17 mouse cellular contexts compared by ENCODE assay signal in genomic region chr14:22089331-22089730, GRCm38 (mm10).
DNase-seq lines count a peak whose midpoint lies in the region; ATAC-seq and TF ChIP-seq lines count a peak whose summit lies in the region.
"Had no signal": no experiment of that assay in that cellular context is flagged by ENCODE, and none has a peak within 500 bp of the region (broad histone marks: within the 10 kb centered on the region; RNA-seq: fewer than 3 reads in every experiment).

No protein-coding gene starts in this region.

- H3K4me3 ChIP-seq in kidney, embryonic 16.5 days (ENCODE audit: low read length), result no peak overlapping the region
- H3K4me3 ChIP-seq in hindbrain, embryonic 14.5 days (replicated peaks; ENCODE audit: low read length), result no peak overlapping the region
- no peak overlapping the region for H3K4me3 ChIP-seq in stomach, postnatal 0 days (ENCODE audit: low read depth, low read length)
- H3K4me3 ChIP-seq: forebrain, embryonic 12.5 days; heart, embryonic 13.5 days; limb, embryonic 12.5 days; midbrain, embryonic 13.5 days had no signal

- peak overlapping the region; percentile 35; the same call in 1 of the 2 replicates for H3K27ac ChIP-seq in kidney, embryonic 16.5 days (ENCODE audit: low read length)
- peak overlapping the region; percentile 41; the same call in 1 of the 2 replicates for H3K27ac ChIP-seq in hindbrain, embryonic 14.5 days
- H3K27ac ChIP-seq in stomach, postnatal 0 days (replicated peaks), result peak overlapping the region; percentile 84
- H3K27ac ChIP-seq: forebrain, embryonic 12.5 days; liver, embryonic 14.5 days; midbrain, embryonic 13.5 days had no signal

- no peak for DNase-seq in kidney, postnatal 25 days
- DNase-seq in hindbrain, embryonic 14.5 days (ENCODE audit: low spot score), result no peak
- DNase-seq in neural tube, embryonic 10.5 days (ENCODE audit: extremely low spot score, low spot score), result peak; percentile 51
- no peak for DNase-seq in stomach, postnatal 0 days (ENCODE audit: low spot score)
- no peak for DNase-seq in layer of hippocampus, adult 18-20 months (ENCODE audit: low spot score in 2 of 2)
- DNase-seq in cerebellum, adult 8-10 months, result no peak
- DNase-seq: cerebellum, adult 2 months; gastrocnemius, postnatal 14 days; heart, adult 18-20 months; layer of hippocampus, adult 9-11 months; thymus, postnatal 36 days had no signal

- no peak for TF ChIP-seq CTCF in stomach, postnatal 0 days (IDR thresholded peaks at IDR 0.05; ENCODE audit: low read depth)

- ATAC-seq in kidney, embryonic 16.5 days (ENCODE audit: low FRiP score, low TSS enrichment), result peak; percentile 32; the same call in 1 of the 2 replicates
- ATAC-seq in hindbrain, embryonic 14.5 days (ENCODE audit: low FRiP score), result no peak; the same call in 1 of the 2 replicates
- no peak for ATAC-seq in stomach, postnatal 0 days (ENCODE audit: low FRiP score, low TSS enrichment)
- ATAC-seq: midbrain, embryonic 13.5 days had no signal

- H3K27me3 ChIP-seq in kidney, embryonic 16.5 days (ENCODE audit: insufficient read depth, low read length), result no peaks in the 10 kb centered on the region; the same call in 1 of the 2 replicates
- H3K27me3 ChIP-seq in hindbrain, embryonic 14.5 days (ENCODE audit: control insufficient read depth, insufficient read depth, low read length), result no peaks in the 10 kb centered on the region
- H3K27me3 ChIP-seq in stomach, postnatal 0 days (ENCODE audit: control insufficient read depth, insufficient read depth, low read length), result no peaks in the 10 kb centered on the region

- H3K9me3 ChIP-seq in kidney, embryonic 16.5 days (ENCODE audit: low read length), result peaks cover 15% of the 10 kb centered on the region; the same call in 1 of the 2 replicates
- H3K9me3 ChIP-seq in hindbrain, embryonic 14.5 days (ENCODE audit: control insufficient read depth, low read length), result peaks cover 5% of the 10 kb centered on the region; the same call in 1 of the 2 replicates
- no peaks in the 10 kb centered on the region for H3K9me3 ChIP-seq in stomach, postnatal 0 days (ENCODE audit: control insufficient read depth, low read length)

- no peak overlapping the region for H3K9ac ChIP-seq in kidney, embryonic 16.5 days (replicated peaks; ENCODE audit: low read length)
- no peak overlapping the region for H3K9ac ChIP-seq in hindbrain, embryonic 14.5 days
- H3K9ac ChIP-seq in stomach, postnatal 0 days (ENCODE audit: low read length), result no peak overlapping the region
- H3K9ac ChIP-seq: forebrain, embryonic 12.5 days; heart, embryonic 13.5 days; limb, embryonic 12.5 days; liver, embryonic 14.5 days; midbrain, embryonic 13.5 days had no signal

- peaks cover 37% of the 10 kb centered on the region for H3K4me1 ChIP-seq in kidney, embryonic 16.5 days (ENCODE audit: insufficient read depth, low read length)
- peaks cover 21% of the 10 kb centered on the region for H3K4me1 ChIP-seq in hindbrain, embryonic 14.5 days (replicated peaks; ENCODE audit: control insufficient read depth, insufficient read depth, low read length)
- H3K4me1 ChIP-seq in stomach, postnatal 0 days (replicated peaks; ENCODE audit: control insufficient read depth, insufficient read depth), result peaks cover 12% of the 10 kb centered on the region

- no peaks in the 10 kb centered on the region for H3K36me3 ChIP-seq in kidney, embryonic 16.5 days (ENCODE audit: insufficient read depth, low read length)
- H3K36me3 ChIP-seq in hindbrain, embryonic 14.5 days (replicated peaks; ENCODE audit: control insufficient read depth, insufficient read depth), result no peaks in the 10 kb centered on the region
- no peaks in the 10 kb centered on the region for H3K36me3 ChIP-seq in stomach, postnatal 0 days (ENCODE audit: control insufficient read depth, insufficient read depth, low read length)
- H3K36me3 ChIP-seq: forebrain, embryonic 12.5 days; heart, embryonic 13.5 days; limb, embryonic 12.5 days; midbrain, embryonic 13.5 days had no signal

- TF ChIP-seq EP300 in stomach, postnatal 0 days (optimal IDR thresholded peaks at IDR 0.05), result no peak

- 32% methylated on average over 7 of the region's 7 CpGs for WGBS in kidney, embryonic 16.5 days
- WGBS in hindbrain, embryonic 14.5 days, result 62% methylated on average over 7 of the region's 7 CpGs
- 56% methylated on average over 7 of the region's 7 CpGs for WGBS in stomach, postnatal 0 days

- H3K4me2 ChIP-seq in kidney, embryonic 16.5 days (replicated peaks; ENCODE audit: low read depth, low read length), result no peak overlapping the region
- H3K4me2 ChIP-seq in hindbrain, embryonic 14.5 days (replicated peaks), result no peak overlapping the region
- H3K4me2 ChIP-seq in stomach, postnatal 0 days (replicated peaks; ENCODE audit: low read depth), result no peak overlapping the region
- H3K4me2 ChIP-seq: forebrain, embryonic 12.5 days; heart, embryonic 13.5 days; midbrain, embryonic 13.5 days had no signal
